Mouse (Mus musculus): ENCODE results near the gene Etv1. TPM values are rescaled to one million over a fixed set of nuclear protein-coding genes. Genes with fewer than 3 reads are reported as not detected.

The Etv1 gene
- polyA plus RNA-seq, 1 experiment from 2014 or later = 22.0 TPM

DNA sequence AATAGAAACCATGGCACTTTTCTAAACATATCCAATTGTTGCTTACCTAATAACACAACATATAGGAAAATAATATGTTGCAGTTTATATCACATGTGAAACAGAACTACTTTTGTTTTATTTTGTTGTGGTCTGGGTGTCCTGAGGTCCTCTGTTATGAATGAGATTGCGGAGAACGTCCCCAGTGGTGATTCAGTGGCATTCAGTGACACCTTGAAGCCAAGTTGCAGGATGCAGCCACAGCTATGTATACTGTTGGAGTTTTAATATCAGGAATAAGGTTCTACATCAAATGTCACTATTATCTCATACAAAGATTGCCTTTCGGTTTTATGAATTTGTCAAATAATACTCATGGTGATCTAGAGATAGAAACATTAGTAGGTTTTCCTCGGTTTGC, 7.4 kb downstream of the Etv1 start:
- ATAC-seq (no peak), DNase-seq (ENCODE audit: low spot score) (no peak)
- 86% methylated on average over 4 of the region's 4 CpGs for WGBS
- no peak for TF ChIP-seq EP300 (IDR thresholded peaks at IDR 0.05)
- no peak for TF ChIP-seq CTCF (IDR thresholded peaks at IDR 0.05)
- H3K4me2 ChIP-seq (replicated peaks; ENCODE audit: low read depth, low read length) = no peak overlapping the region
- H3K4me3 ChIP-seq (ENCODE audit: low read depth, low read length) = no peak overlapping the region
- no peaks in the 10 kb centered on the region for H3K27me3 ChIP-seq (replicated peaks; ENCODE audit: insufficient read depth, low read length)
- no peaks in the 10 kb centered on the region for H3K9me3 ChIP-seq (ENCODE audit: low read length)
- H3K9ac ChIP-seq (replicated peaks; ENCODE audit: low read depth) = no peak overlapping the region
- peaks cover 4% of the 10 kb centered on the region; the same call in 1 of the 2 replicates for H3K4me1 ChIP-seq (ENCODE audit: insufficient read depth, low read depth, low read length)
- no peaks in the 10 kb centered on the region for H3K36me3 ChIP-seq (ENCODE audit: insufficient read depth, low read length)
- no peak overlapping the region for H3K27ac ChIP-seq (ENCODE audit: low read length)

DNA sequence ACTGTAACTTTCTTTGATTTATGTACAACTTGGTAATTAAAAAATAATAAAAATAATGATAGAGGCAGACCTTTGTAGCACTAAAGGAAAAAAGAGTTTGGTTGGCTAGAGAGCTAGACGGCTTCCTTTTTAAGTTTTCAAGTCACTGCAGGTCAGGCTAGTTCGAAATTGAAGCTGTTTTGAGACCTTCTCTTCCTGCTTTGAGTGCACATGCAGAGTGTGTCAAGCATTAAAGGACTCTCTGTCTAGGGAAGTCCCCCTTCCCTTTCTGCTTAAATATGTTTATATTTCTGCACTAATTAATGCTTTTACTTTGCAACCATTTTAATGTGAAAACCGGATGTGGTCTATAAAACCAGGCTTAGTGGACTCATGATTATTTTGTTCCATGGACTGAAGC, 8.5 kb downstream of the Etv1 start:
- Histone ChIP-seq H3K27me3 (replicated peaks; ENCODE audit: insufficient read depth, low read length) (no peaks in the 10 kb centered on the region), H3K4me1 (ENCODE audit: insufficient read depth, low read depth, low read length) (peaks cover 4% of the 10 kb centered on the region; the same call in 1 of the 2 replicates), H3K9ac (replicated peaks; ENCODE audit: low read depth) (no peak overlapping the region), H3K9me3 (ENCODE audit: low read length) (no peaks in the 10 kb centered on the region), H3K4me3 (ENCODE audit: low read depth, low read length) (no peak overlapping the region), H3K27ac (ENCODE audit: low read length) (no peak overlapping the region), H3K36me3 (ENCODE audit: insufficient read depth, low read length) (no peaks in the 10 kb centered on the region), H3K4me2 (replicated peaks; ENCODE audit: low read depth, low read length) (no peak overlapping the region)
- DNase-seq (ENCODE audit: low spot score) (no peak), ATAC-seq (no peak)
- WGBS = 31% methylated on average over 3 of the region's 3 CpGs
- TF ChIP-seq CTCF (IDR thresholded peaks at IDR 0.05) (no peak), EP300 (IDR thresholded peaks at IDR 0.05) (no peak)

DNA sequence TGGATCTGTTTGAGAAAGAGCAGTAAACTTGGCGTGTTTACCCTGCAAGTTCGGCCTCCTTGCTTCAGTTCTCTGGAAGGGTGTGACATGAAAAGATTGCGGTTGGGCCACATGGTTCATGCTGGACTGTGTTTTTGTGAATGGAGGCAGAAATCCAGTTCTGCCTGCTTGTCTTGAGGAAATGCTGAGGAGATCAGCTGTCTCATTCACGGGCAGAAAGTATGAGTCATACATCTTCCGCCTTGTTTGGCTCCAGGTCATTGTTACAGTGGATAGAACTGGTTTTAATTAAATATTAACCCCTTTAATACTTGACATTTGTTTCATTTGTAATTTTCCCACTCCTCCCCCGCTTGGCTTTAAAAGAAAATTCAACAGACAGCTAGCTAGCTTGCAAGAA, 9.4 kb downstream of the Etv1 start:
- Histone ChIP-seq H3K27me3 (replicated peaks; ENCODE audit: insufficient read depth, low read length) (no peaks in the 10 kb centered on the region), H3K36me3 (ENCODE audit: insufficient read depth, low read length) (no peaks in the 10 kb centered on the region), H3K9me3 (ENCODE audit: low read length) (no peaks in the 10 kb centered on the region), H3K4me2 (replicated peaks; ENCODE audit: low read depth, low read length) (peak overlapping the region; percentile 35), H3K4me3 (ENCODE audit: low read depth, low read length) (no peak overlapping the region), H3K9ac (replicated peaks; ENCODE audit: low read depth) (no peak overlapping the region), H3K4me1 (ENCODE audit: insufficient read depth, low read depth, low read length) (peaks cover 4% of the 10 kb centered on the region; the same call in 1 of the 2 replicates), H3K27ac (ENCODE audit: low read length) (0 out of 2 replicates have a peak overlapping the region, but pooled peaks have one; percentile 32)
- 11% methylated on average over 6 of the region's 6 CpGs for WGBS
- peak; percentile 59 for TF ChIP-seq EP300 (IDR thresholded peaks at IDR 0.05)
- TF ChIP-seq CTCF (IDR thresholded peaks at IDR 0.05) = no peak
- DNase-seq (ENCODE audit: low spot score) (peak; percentile 90), ATAC-seq (peak; percentile 94)

DNA sequence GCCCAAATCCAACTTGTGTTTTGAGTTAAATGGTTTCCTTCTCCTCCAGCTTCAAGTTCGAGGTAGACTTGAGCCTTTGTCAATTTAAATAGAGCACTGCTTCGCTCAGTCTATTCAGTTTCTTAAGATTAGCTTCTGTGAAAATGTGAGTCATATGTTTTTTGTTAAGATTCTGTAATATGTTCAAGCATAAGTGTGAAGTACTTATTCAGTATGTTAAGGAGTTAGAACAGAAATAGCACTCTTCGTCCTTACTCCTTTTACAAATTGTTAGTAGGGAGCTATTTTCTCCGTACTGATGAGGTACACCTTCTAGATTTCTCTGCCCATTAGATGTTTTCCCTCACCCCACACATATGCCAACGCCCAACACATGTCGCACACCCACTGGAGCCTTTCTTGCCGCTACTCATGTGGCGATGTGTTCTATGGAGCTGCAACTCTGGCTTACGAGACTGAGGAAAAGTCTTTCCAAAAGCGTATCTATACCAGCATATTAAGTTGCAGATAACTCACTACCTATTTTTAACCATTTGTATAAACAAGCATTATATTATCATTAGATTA, 10.7 kb downstream of the Etv1 start:
- Histone ChIP-seq H3K9me3 (ENCODE audit: low read length) (no peaks in the 10 kb centered on the region), H3K27me3 (replicated peaks; ENCODE audit: insufficient read depth, low read length) (no peaks in the 10 kb centered on the region), H3K9ac (replicated peaks; ENCODE audit: low read depth) (no peak overlapping the region), H3K4me2 (replicated peaks; ENCODE audit: low read depth, low read length) (no peak overlapping the region), H3K27ac (ENCODE audit: low read length) (no peak overlapping the region), H3K36me3 (ENCODE audit: insufficient read depth, low read length) (no peaks in the 10 kb centered on the region), H3K4me1 (ENCODE audit: insufficient read depth, low read depth, low read length) (peaks cover 4% of the 10 kb centered on the region; the same call in 1 of the 2 replicates), H3K4me3 (ENCODE audit: low read depth, low read length) (no peak overlapping the region)
- TF ChIP-seq CTCF (IDR thresholded peaks at IDR 0.05) = no peak
- TF ChIP-seq EP300 (IDR thresholded peaks at IDR 0.05) = no peak
- no peak for ATAC-seq
- WGBS = 86% methylated on average over 10 of the region's 10 CpGs
- DNase-seq (ENCODE audit: low spot score) = peak; percentile 30

DNA sequence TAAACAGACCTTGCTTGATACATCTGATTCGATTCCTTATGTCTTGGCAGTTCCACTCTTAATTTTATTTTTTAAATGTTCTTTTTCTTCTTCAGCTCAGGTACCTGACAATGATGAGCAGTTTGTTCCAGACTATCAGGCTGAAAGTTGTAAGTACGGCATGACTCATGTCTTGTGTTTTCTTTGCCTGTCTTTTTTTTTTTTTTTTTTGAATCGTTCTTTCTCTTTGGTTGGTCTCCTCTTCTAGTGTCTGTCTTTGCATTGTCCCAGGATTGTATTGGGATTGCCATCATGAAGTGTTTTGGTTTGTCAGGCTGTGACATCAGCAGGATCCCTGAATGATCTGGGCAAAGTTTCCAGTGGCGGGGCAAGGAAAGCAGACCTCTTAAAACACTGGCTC, 13.9 kb downstream of the Etv1 start:
- no peak for ATAC-seq
- Histone ChIP-seq H3K4me1 (ENCODE audit: insufficient read depth, low read depth, low read length) (peaks cover 4% of the 10 kb centered on the region; the same call in 1 of the 2 replicates), H3K9me3 (ENCODE audit: low read length) (no peaks in the 10 kb centered on the region), H3K4me2 (replicated peaks; ENCODE audit: low read depth, low read length) (no peak overlapping the region), H3K36me3 (ENCODE audit: insufficient read depth, low read length) (no peaks in the 10 kb centered on the region), H3K4me3 (ENCODE audit: low read depth, low read length) (no peak overlapping the region), H3K27me3 (replicated peaks; ENCODE audit: insufficient read depth, low read length) (no peaks in the 10 kb centered on the region), H3K27ac (ENCODE audit: low read length) (no peak overlapping the region), H3K9ac (replicated peaks; ENCODE audit: low read depth) (no peak overlapping the region)
- TF ChIP-seq EP300 (IDR thresholded peaks at IDR 0.05) = no peak
- no peak for TF ChIP-seq CTCF (IDR thresholded peaks at IDR 0.05)
- no peak for DNase-seq (ENCODE audit: low spot score)
- 62% methylated on average over 4 of the region's 4 CpGs for WGBS

DNA sequence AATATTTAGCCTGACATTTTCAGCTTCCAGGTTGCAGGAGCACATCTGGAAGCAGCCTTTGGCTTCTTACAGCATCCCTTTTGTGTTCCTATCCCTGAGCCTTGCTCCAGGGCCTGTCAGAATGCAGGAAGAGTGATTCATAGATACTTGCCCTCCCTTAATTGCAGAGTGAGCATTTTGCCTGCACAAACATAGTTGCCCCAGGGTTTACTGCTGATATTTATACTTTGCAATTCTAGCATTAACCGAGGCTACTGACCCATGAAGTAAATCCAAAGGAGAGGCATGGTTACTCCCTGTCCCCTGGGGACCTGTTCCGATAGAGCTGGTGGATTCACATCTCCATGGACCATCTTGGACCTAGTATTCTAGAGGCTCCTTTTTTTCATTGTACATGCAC, 14.5 kb downstream of the Etv1 start:
- Histone ChIP-seq H3K4me2 (replicated peaks; ENCODE audit: low read depth, low read length) (no peak overlapping the region), H3K4me1 (ENCODE audit: insufficient read depth, low read depth, low read length) (peaks cover 4% of the 10 kb centered on the region; the same call in 1 of the 2 replicates), H3K9ac (replicated peaks; ENCODE audit: low read depth) (no peak overlapping the region), H3K27me3 (replicated peaks; ENCODE audit: insufficient read depth, low read length) (no peaks in the 10 kb centered on the region), H3K27ac (ENCODE audit: low read length) (no peak overlapping the region), H3K36me3 (ENCODE audit: insufficient read depth, low read length) (no peaks in the 10 kb centered on the region), H3K4me3 (ENCODE audit: low read depth, low read length) (no peak overlapping the region), H3K9me3 (ENCODE audit: low read length) (no peaks in the 10 kb centered on the region)
- TF ChIP-seq EP300 (IDR thresholded peaks at IDR 0.05) = no peak
- no peak for TF ChIP-seq CTCF (IDR thresholded peaks at IDR 0.05)
- WGBS = 75% methylated on average over 2 of the region's 2 CpGs
- DNase-seq (ENCODE audit: low spot score) = no peak
- no peak for ATAC-seq

All from lung, postnatal 0 days (tissue).